Mouse (Mus musculus) left cerebral cortex, postnatal 14 days (tissue): ENCODE results near the gene Naa35. TPM values are rescaled to one million over a fixed set of nuclear protein-coding genes. Genes with fewer than 3 reads are reported as not detected.

Source experiments
- DNase-seq, 2 experiments: peaks; one replicate each; pipeline ENCODE4 v3.0.0; 2021 to 2022; ENCODE audit warnings: low spot score in 2 of 2, mixed read lengths in 1 of 2
- intact Hi-C: fragments of 180-260 bp; cut with DNase I; formaldehyde crosslinking; loops from one replicate; pipeline ENCODE4 v1.15.1; 2025
- total RNA-seq, 2 experiments: library from RNA; stranded (reverse); gene quantifications; 2 replicates each; pipeline ENCODE4 v1.2.3; 2021

The Naa35 gene
- total RNA-seq, 2 experiments from 2014 or later: 89.8 to 98.0 TPM

GRCm38 (mm10) chr13:59621643-59622489, 36.8 kb downstream of the Naa35 start:
- no peak for DNase-seq
- intact Hi-C loops: no loop called here

- no peak for DNase-seq
- intact Hi-C loops: no loop called here
Observed at GRCm38 (mm10) chr13:59624389-59624788, 39.3 kb downstream of the Naa35 start.

- intact Hi-C loops: no loop called here
- DNase-seq: no peak
Observed at GRCm38 (mm10) chr13:59624903-59625302, 39.8 kb downstream of the Naa35 start.

GRCm38 (mm10) chr13:59626739-59627138, 41.7 kb downstream of the Naa35 start:
- intact Hi-C loops: no loop called here
- DNase-seq: no peak

GRCm38 (mm10) chr13:59634637-59635036, 49.6 kb downstream of the Naa35 start:
- intact Hi-C loops: loop anchor here (5.0 kb wide), 1 partner anchor 93 kb away; no protein-coding TSS in a partner anchor
- DNase-seq: no peak

GRCm38 (mm10) chr13:59637800-59638199, 52.7 kb downstream of the Naa35 start:
- DNase-seq: no peak
- intact Hi-C loops: loop anchor here (5.0 kb wide), 1 partner anchor 90 kb away; no protein-coding TSS in a partner anchor

GRCm38 (mm10) chr13:59639368-59640177, 54.5 kb downstream of the Naa35 start:
- intact Hi-C loops: loop anchor here (5.0 kb wide), 1 partner anchor 88 kb away; no protein-coding TSS in a partner anchor

GRCm38 (mm10) chr13:59640178-59640440, 55.0 kb downstream of the Naa35 start:
- no peak for DNase-seq
- intact Hi-C loops: no loop called here

More at GRCm38 (mm10) chr13:59639368-59640177, 54.5 kb downstream of the Naa35 start:
- DNase-seq: no peak

- intact Hi-C loops: no loop called here
Observed at GRCm38 (mm10) chr13:59642818-59643217, 57.8 kb downstream of the Naa35 start.

GRCm38 (mm10) chr13:59645491-59645890, 60.4 kb downstream of the Naa35 start:
- intact Hi-C loops: no loop called here
- no peak for DNase-seq

More at GRCm38 (mm10) chr13:59642818-59643217, 57.8 kb downstream of the Naa35 start:
- no peak for DNase-seq

GRCm38 (mm10) chr13:59646674-59647244, 61.7 kb downstream of the Naa35 start:
- DNase-seq: no peak
- intact Hi-C loops: no loop called here

- intact Hi-C loops: no loop called here
- no peak for DNase-seq
Observed at GRCm38 (mm10) chr13:59647484-59647883, 62.4 kb downstream of the Naa35 start.

GRCm38 (mm10) chr13:59648598-59648997, 63.5 kb downstream of the Naa35 start:
- intact Hi-C loops: no loop called here
- no peak for DNase-seq

GRCm38 (mm10) chr13:59649781-59650180, 64.7 kb downstream of the Naa35 start:
- intact Hi-C loops: no loop called here
- no peak for DNase-seq

GRCm38 (mm10) chr13:59652651-59653050, 67.6 kb downstream of the Naa35 start:
- no peak for DNase-seq
- intact Hi-C loops: no loop called here

- intact Hi-C loops: no loop called here
- no peak for DNase-seq
Observed at GRCm38 (mm10) chr13:59653136-59653535, 68.1 kb downstream of the Naa35 start.

GRCm38 (mm10) chr13:59654465-59654864, 69.4 kb downstream of the Naa35 start:
- intact Hi-C loops: no loop called here
- DNase-seq: no peak

- DNase-seq: no peak
- intact Hi-C loops: no loop called here
Observed at GRCm38 (mm10) chr13:59655718-59656315, 70.8 kb downstream of the Naa35 start.

GRCm38 (mm10) chr13:59656316-59656832, 71.3 kb downstream of the Naa35 start:
- intact Hi-C loops: no loop called here
- no peak for DNase-seq
